Mouse (Mus musculus) thymus, adult 2 months (tissue): ENCODE measurements at regions not wholly inside any gene's neighbourhood (a gene's known extent, or its start where the extent isn't known, plus 50 kb on each side); places are given as distances from the start of the nearest gene placed in this dataset.

ENCODE experiments used
- DNase-seq: peaks from one replicate; pipeline ENCODE4 v3.0.0; 2021
- H3K27ac ChIP-seq: fragments of 200-500 bp; 2 replicates; pipeline ENCODE4 v1.5.1; 2012; ENCODE audit warnings: low read length, control low read depth; ENCODE audit not compliant: control insufficient read depth, insufficient read depth
- H3K27me3 ChIP-seq: fragments of 200-500 bp; 2 replicates; pipeline ENCODE4 v1.6.1; 2012; ENCODE audit warnings: mild to moderate bottlenecking, low read length, moderate library complexity, mixed read lengths; ENCODE audit not compliant: control insufficient read depth, insufficient read depth
- H3K36me3 ChIP-seq: fragments of 200-500 bp; 2 replicates; pipeline ENCODE4 v1.6.1; 2012; ENCODE audit warnings: mild to moderate bottlenecking, low read length, moderate library complexity; ENCODE audit not compliant: control insufficient read depth, insufficient read depth
- H3K4me1 ChIP-seq: fragments of 200-500 bp; replicated peaks from 2 replicates; pipeline ENCODE4 v1.6.1; 2012; ENCODE audit warnings: low read length; ENCODE audit not compliant: control insufficient read depth, insufficient read depth
- H3K4me3 ChIP-seq: fragments of 200-500 bp; 2 replicates; pipeline ENCODE4 v1.5.1; 2012; ENCODE audit warnings: mild to moderate bottlenecking, low read length, control low read depth, moderate library complexity; ENCODE audit not compliant: control insufficient read depth, insufficient read depth
- CTCF ChIP-seq: fragments of 200-500 bp; IDR thresholded peaks from 2 replicates; pipeline ENCODE4 v1.5.1; 2012; ENCODE audit warnings: mild to moderate bottlenecking, control low read depth, low read length, moderate library complexity, borderline replicate concordance; ENCODE audit not compliant: control insufficient read depth, poor library complexity, insufficient read depth; ENCODE audit errors: extremely low read depth
- POLR2A ChIP-seq: fragments of 200-500 bp; IDR thresholded peaks from 2 replicates; pipeline ENCODE4 v1.6.1; 2012; ENCODE audit warnings: mild to moderate bottlenecking, low read length, control low read depth, moderate library complexity; ENCODE audit not compliant: control insufficient read depth, poor library complexity, insufficient read depth; ENCODE audit errors: extremely low read depth
- WGBS: fragments of 180-500 bp; shearing (Covaris S2); methylation state at CpG from one replicate; pipeline ENCODE4 v1.1.7; 2018; 5-methylcytosine and 5-hydroxymethylcytosine counted together

GRCm38 (mm10) chr5:106392213-106392612 lies 65.8 kb downstream of the Barhl2 start:
- no peaks in the 10 kb centered on the region for H3K27me3 ChIP-seq
- 88% methylated on average over 11 of the region's 11 CpGs for WGBS
- DNase-seq, result no peak
- no peak overlapping the region for H3K4me3 ChIP-seq
- TF ChIP-seq POLR2A (no peak), CTCF (no peak)
- no peaks in the 10 kb centered on the region for H3K4me1 ChIP-seq
- no peaks in the 10 kb centered on the region for H3K36me3 ChIP-seq
- no peak overlapping the region for H3K27ac ChIP-seq

- H3K27me3 ChIP-seq, result no peaks in the 10 kb centered on the region
- no peak for TF ChIP-seq CTCF
- no peak for TF ChIP-seq POLR2A
- no peak overlapping the region for H3K27ac ChIP-seq
- no peaks in the 10 kb centered on the region for H3K4me1 ChIP-seq
- no peaks in the 10 kb centered on the region for H3K36me3 ChIP-seq
- H3K4me3 ChIP-seq, result no peak overlapping the region
- DNase-seq, result no peak
- 92% methylated on average over 7 of the region's 7 CpGs for WGBS
Observed at GRCm38 (mm10) chr5:106386621-106387020, 71.3 kb downstream of the Barhl2 start.

- DNase-seq, result no peak
- TF ChIP-seq POLR2A (no peak), CTCF (no peak)
- no peak overlapping the region for H3K27ac ChIP-seq
- no peaks in the 10 kb centered on the region for H3K27me3 ChIP-seq
- no peaks in the 10 kb centered on the region for H3K36me3 ChIP-seq
- H3K4me3 ChIP-seq, result no peak overlapping the region
- no peaks in the 10 kb centered on the region for H3K4me1 ChIP-seq
- 92% methylated on average over 8 of the region's 8 CpGs for WGBS
Observed at GRCm38 (mm10) chr5:106385838-106386237, 72.1 kb downstream of the Barhl2 start.

- Histone ChIP-seq H3K27ac (no peak overlapping the region), H3K36me3 (no peaks in the 10 kb centered on the region), H3K4me1 (no peaks in the 10 kb centered on the region), H3K4me3 (no peak overlapping the region), H3K27me3 (no peaks in the 10 kb centered on the region)
- TF ChIP-seq POLR2A, result no peak
- TF ChIP-seq CTCF, result no peak
- 91% methylated on average over 6 of the region's 6 CpGs for WGBS
- DNase-seq, result no peak
Observed at GRCm38 (mm10) chr5:106385219-106385618, 72.7 kb downstream of the Barhl2 start.

- Histone ChIP-seq H3K36me3 (no peaks in the 10 kb centered on the region), H3K4me3 (no peak overlapping the region), H3K27ac (no peak overlapping the region), H3K27me3 (no peaks in the 10 kb centered on the region), H3K4me1 (no peaks in the 10 kb centered on the region)
- TF ChIP-seq POLR2A (no peak), CTCF (no peak)
- 73% methylated on average over 6 of the region's 6 CpGs for WGBS
- DNase-seq, result no peak
Observed at GRCm38 (mm10) chr5:106384138-106384770, 73.7 kb downstream of the Barhl2 start.

GRCm38 (mm10) chr5:106381919-106382318 lies 76.0 kb downstream of the Barhl2 start:
- H3K36me3 ChIP-seq, result no peaks in the 10 kb centered on the region
- no peak overlapping the region for H3K4me3 ChIP-seq
- no peak overlapping the region for H3K27ac ChIP-seq
- peak; percentile 16 for DNase-seq
- 92% methylated on average over 3 of the region's 3 CpGs for WGBS
- H3K27me3 ChIP-seq, result no peaks in the 10 kb centered on the region
- no peak for TF ChIP-seq POLR2A
- no peak for TF ChIP-seq CTCF
- no peaks in the 10 kb centered on the region for H3K4me1 ChIP-seq

GRCm38 (mm10) chr5:106380631-106381285 lies 77.2 kb downstream of the Barhl2 start:
- Histone ChIP-seq H3K36me3 (no peaks in the 10 kb centered on the region), H3K27ac (no peak overlapping the region), H3K27me3 (no peaks in the 10 kb centered on the region), H3K4me3 (no peak overlapping the region), H3K4me1 (no peaks in the 10 kb centered on the region)
- no peak for TF ChIP-seq POLR2A
- DNase-seq, result no peak
- whole genome bisulfite sequencing, result 34% methylated on average over 9 of the region's 9 CpGs
